ENCODE assay signal across 7 mouse cellular contexts in genomic region chr9:98965084-98965483, GRCm38 (mm10). TPM values are rescaled to one million over a fixed set of nuclear protein-coding genes. Genes with fewer than 3 reads are reported as not detected.
DNase-seq lines count a peak whose midpoint lies in the region; ATAC-seq and TF ChIP-seq lines count a peak whose summit lies in the region.

No protein-coding gene starts in this region.

- no peak overlapping the region for H3K4me3 ChIP-seq in lung, adult 2 months (replicated peaks; ENCODE audit: extremely low read depth, low read depth, low read length)
- H3K4me3 ChIP-seq in embryonic facial prominence, embryonic 12.5 days = no peak overlapping the region
- no peak overlapping the region for H3K4me3 ChIP-seq in kidney, postnatal 0 days (replicated peaks; ENCODE audit: low read depth, low read length)

- TF ChIP-seq CTCF in lung, adult 2 months (IDR thresholded peaks at IDR 0.05; ENCODE audit: insufficient read depth, low read length) = peak; percentile 21; the same call in 1 of the 2 replicates
- TF ChIP-seq CTCF in kidney, postnatal 0 days (IDR thresholded peaks at IDR 0.05; ENCODE audit: low read depth) = peak; percentile 71

- DNase-seq in lung, adult 2 months = no peak
- DNase-seq in lung, postnatal 14 days = no peak
- DNase-seq in adrenal gland, adult 2 months = peak; percentile 76
- no peak for DNase-seq in kidney, postnatal 0 days (ENCODE audit: low spot score)
- DNase-seq in retina, embryonic 14.5 days (ENCODE audit: low spot score) = peak; percentile 77
- DNase-seq in layer of hippocampus, postnatal 14 days (ENCODE audit: low spot score in 2 of 2) = no peak

- no peak for TF ChIP-seq POLR2A in lung, adult 2 months (IDR thresholded peaks at IDR 0.05; ENCODE audit: borderline replicate concordance, extremely low read depth, low read depth, low read length)

- no peak overlapping the region for H3K9ac ChIP-seq in embryonic facial prominence, embryonic 12.5 days
- no peak overlapping the region for H3K9ac ChIP-seq in kidney, postnatal 0 days (ENCODE audit: low read depth, low read length)

- no peak for ATAC-seq in embryonic facial prominence, embryonic 12.5 days (ENCODE audit: insufficient number of reproducible peaks, insufficient read depth, low FRiP score, low TSS enrichment)
- no peak for ATAC-seq in kidney, postnatal 0 days (replicated peaks; ENCODE audit: low FRiP score, low read depth)

- 3% methylated on average over 18 of the region's 18 CpGs for WGBS in lung, adult 2 months
- WGBS in embryonic facial prominence, embryonic 12.5 days = 3% methylated on average over 18 of the region's 18 CpGs
- WGBS in kidney, postnatal 0 days = 2% methylated on average over 18 of the region's 18 CpGs

- H3K27me3 ChIP-seq in embryonic facial prominence, embryonic 12.5 days = peaks cover 88% of the 10 kb centered on the region
- H3K27me3 ChIP-seq in kidney, postnatal 0 days (ENCODE audit: insufficient read depth, low read length) = peaks cover 69% of the 10 kb centered on the region

- no peaks in the 10 kb centered on the region for H3K36me3 ChIP-seq in embryonic facial prominence, embryonic 12.5 days
- no peaks in the 10 kb centered on the region for H3K36me3 ChIP-seq in kidney, postnatal 0 days (ENCODE audit: insufficient read depth, low read length)

- no peaks in the 10 kb centered on the region for H3K9me3 ChIP-seq in embryonic facial prominence, embryonic 12.5 days
- no peaks in the 10 kb centered on the region for H3K9me3 ChIP-seq in kidney, postnatal 0 days (replicated peaks; ENCODE audit: low read length)

- H3K4me1 ChIP-seq in lung, adult 2 months (ENCODE audit: control insufficient read depth, insufficient read depth, low read length) = no peaks in the 10 kb centered on the region; the same call in 1 of the 2 replicates
- H3K4me1 ChIP-seq in embryonic facial prominence, embryonic 12.5 days = 0 out of 2 replicates have a peak, but pooled peaks cover 3% of the 10 kb centered on the region
- no peaks in the 10 kb centered on the region for H3K4me1 ChIP-seq in kidney, postnatal 0 days (replicated peaks; ENCODE audit: insufficient read depth, low read length)

- H3K4me2 ChIP-seq in embryonic facial prominence, embryonic 12.5 days (replicated peaks) = peak overlapping the region; percentile 23; the same call in 1 of the 2 replicates
- H3K4me2 ChIP-seq in kidney, postnatal 0 days (ENCODE audit: low read length) = no peak overlapping the region

- H3K27ac ChIP-seq in embryonic facial prominence, embryonic 12.5 days = no peak overlapping the region
- H3K27ac ChIP-seq in kidney, postnatal 0 days = no peak overlapping the region

RNA-seq across cellular contexts. Expression of gene Foxl2, which starts 10.0 kb away (rescaled TPM):
- polyA plus RNA-seq in lung, adult 2 months (2012; rRNA removed) = not detected in 2 replicates
- total RNA-seq in adrenal gland, adult 2 months (2021) = under 1 TPM in 1 of 2 experiments, not detected in 1; 0.20 TPM
- polyA plus RNA-seq in adrenal gland, adult 2 months (2012; rRNA removed) = 0.04 and 0.35 TPM in 2 replicates
- polyA plus RNA-seq in embryonic facial prominence, embryonic 12.5 days (2016; fragmentation: Nextera tagmentation; extraction: Ambion mirVana) = 11.0 and 14.3 TPM in 2 replicates
- not detected in 2 replicates for polyA plus RNA-seq in kidney, postnatal 0 days (2015; fragmentation: Nextera tagmentation; extraction: Ambion mirVana)
- 1 to 10 TPM; 1.4 to 1.6 TPM for total RNA-seq in layer of hippocampus, postnatal 14 days (2021)

RNA-seq across cellular contexts. Expression of gene Faim, which starts 21.1 kb away (rescaled TPM):
- 5.2 and 6.6 TPM in 2 replicates for polyA plus RNA-seq in lung, adult 2 months (2012; rRNA removed)
- 10 to 100 TPM; 20.6 to 22.0 TPM for total RNA-seq in adrenal gland, adult 2 months (2021)
- 0.83 and 1.1 TPM in 2 replicates for polyA plus RNA-seq in adrenal gland, adult 2 months (2012; rRNA removed)
- 55.2 and 56.3 TPM in 2 replicates for polyA plus RNA-seq in embryonic facial prominence, embryonic 12.5 days (2016; fragmentation: Nextera tagmentation; extraction: Ambion mirVana)
- 59.1 and 61.3 TPM in 2 replicates for polyA plus RNA-seq in kidney, postnatal 0 days (2015; fragmentation: Nextera tagmentation; extraction: Ambion mirVana)
- 10 to 100 TPM; 53.8 to 58.5 TPM for total RNA-seq in layer of hippocampus, postnatal 14 days (2021)

Comparison
In these comparisons a context has a peak if more than half of its experiments do, and no peak if none do; other contexts are left out.
1. DNase-seq: peak in adrenal gland, adult 2 months (single experiment) and retina, embryonic 14.5 days (single experiment); none in lung, adult 2 months (single experiment), lung, postnatal 14 days (single experiment), kidney, postnatal 0 days (single experiment) and layer of hippocampus, postnatal 14 days (0 of 2).